Mouse (Mus musculus) left cerebral cortex, postnatal 14 days (tissue): ENCODE measurements around the gene Gprc5d. TPM values are rescaled to one million over a fixed set of nuclear protein-coding genes. Genes with fewer than 3 reads are reported as not detected.

Experiments used
- DNase-seq, 2 experiments: peaks; one replicate each; pipeline ENCODE4 v3.0.0; 2021 to 2022; ENCODE audit warnings: low spot score in 2 of 2, mixed read lengths in 1 of 2
- intact Hi-C: fragments of 180-260 bp; cut with DNase I; formaldehyde crosslinking; loops from one replicate; pipeline ENCODE4 v1.15.1; 2025
- total RNA-seq, 2 experiments: library from RNA; stranded (reverse); gene quantifications; 2 replicates each; pipeline ENCODE4 v1.2.3; 2021

Gene Gprc5d
- total RNA-seq, 2 experiments from 2014 or later: not detected

- DNase-seq: no peak
- intact Hi-C loops: no loop called here
Measured at GRCm38 (mm10) chr6:135138207-135138606, 20.1 kb upstream of the Gprc5d start.

- intact Hi-C loops: no loop called here
- DNase-seq: no peak
Measured at GRCm38 (mm10) chr6:135137736-135138135, 19.7 kb upstream of the Gprc5d start.

- intact Hi-C loops: no loop called here
- no peak for DNase-seq
Measured at GRCm38 (mm10) chr6:135136439-135137161, 18.5 kb upstream of the Gprc5d start.

GRCm38 (mm10) chr6:135135735-135136134, 17.7 kb upstream of the Gprc5d start:
- DNase-seq: no peak
- intact Hi-C loops: no loop called here

DNA sequence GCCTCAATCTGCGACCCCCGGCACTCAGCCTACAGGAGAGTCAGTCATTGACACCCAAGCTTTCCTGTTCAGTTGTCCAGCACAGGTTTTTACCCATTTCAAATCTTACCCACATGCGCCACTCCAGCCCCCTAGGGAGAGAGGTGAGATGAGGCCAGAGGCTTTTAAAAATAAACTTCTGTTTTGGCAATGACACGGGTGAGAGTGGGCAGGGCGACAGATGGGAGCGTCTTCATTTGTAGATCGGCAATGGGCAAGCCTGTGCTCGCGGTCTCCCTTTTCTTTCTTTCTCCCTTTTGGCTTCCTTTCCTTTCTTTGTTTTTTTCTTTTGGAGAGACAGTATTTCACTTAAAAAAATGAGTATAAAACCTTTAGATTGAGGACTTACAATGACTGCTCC, 15.4 kb upstream of the Gprc5d start:
- peak in 1 of 2 experiments; percentile 43 for DNase-seq
- intact Hi-C loops: no loop called here

DNA sequence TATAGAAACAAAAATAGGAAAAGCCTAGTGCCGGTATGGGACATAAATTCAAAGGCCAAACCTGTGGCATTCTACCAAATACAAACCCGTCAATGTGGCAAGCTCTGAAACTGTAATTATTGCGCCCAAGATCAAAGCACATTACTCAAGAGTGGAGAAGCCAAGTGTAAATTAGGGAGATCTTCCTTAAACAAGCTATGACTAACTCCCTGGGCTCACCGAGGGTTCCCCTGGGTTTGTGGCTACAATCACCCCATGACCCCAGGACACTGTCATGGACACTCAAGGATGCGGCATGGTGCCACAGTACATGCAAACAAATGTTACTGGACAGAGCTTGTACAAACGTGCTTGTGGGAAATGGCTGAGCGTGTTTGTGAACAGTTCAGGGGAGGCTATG, 15.0 kb upstream of the Gprc5d start:
- no peak for DNase-seq
- intact Hi-C loops: no loop called here

- DNase-seq: no peak
- intact Hi-C loops: no loop called here
Measured at GRCm38 (mm10) chr6:135124755-135125380, 6.8 kb upstream of the Gprc5d start.

DNA sequence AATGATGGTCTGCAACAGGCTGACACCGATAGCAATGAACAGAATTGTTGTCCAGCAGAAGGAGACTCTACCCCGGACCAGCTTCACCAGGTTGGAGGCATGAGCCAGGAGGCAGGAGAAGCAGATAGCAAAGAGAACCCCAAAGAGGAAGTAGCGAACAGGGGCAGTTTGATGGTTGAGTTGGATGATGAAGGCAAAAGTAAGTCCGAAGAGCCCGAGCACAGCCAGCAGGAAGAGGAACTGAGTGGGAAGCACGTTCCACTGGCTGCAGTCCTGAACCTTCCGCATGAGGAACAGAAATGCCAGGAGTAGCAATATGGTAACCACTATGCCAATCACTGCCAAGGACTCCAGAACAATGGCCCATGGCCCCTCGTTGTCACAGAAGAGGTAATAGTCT, 1.6 kb downstream of the Gprc5d start:
- intact Hi-C loops: no loop called here
- DNase-seq: no peak

DNA sequence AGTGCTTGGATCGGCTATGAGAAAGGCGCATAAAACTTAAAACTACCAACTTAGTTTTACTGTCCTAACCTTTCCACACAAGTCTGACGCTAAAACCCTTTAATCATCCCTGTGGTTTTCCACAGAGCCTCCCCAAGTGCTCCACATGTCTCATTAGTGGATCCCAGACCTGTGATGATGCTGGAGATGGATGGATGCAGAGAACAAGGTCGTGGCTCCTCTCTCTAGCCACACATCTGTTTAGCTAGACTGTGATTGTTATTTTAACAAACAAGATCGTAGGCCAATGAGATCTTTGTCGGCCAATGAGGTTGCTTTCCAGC, 5.0 kb downstream of the Gprc5d start:
- intact Hi-C loops: no loop called here
- no peak for DNase-seq

- intact Hi-C loops: no loop called here
- DNase-seq: no peak
Measured at GRCm38 (mm10) chr6:135112411-135113113, 5.5 kb downstream of the Gprc5d start.

- intact Hi-C loops: no loop called here
- no peak for DNase-seq
Measured at GRCm38 (mm10) chr6:135107014-135107413, 11.1 kb downstream of the Gprc5d start.

DNA sequence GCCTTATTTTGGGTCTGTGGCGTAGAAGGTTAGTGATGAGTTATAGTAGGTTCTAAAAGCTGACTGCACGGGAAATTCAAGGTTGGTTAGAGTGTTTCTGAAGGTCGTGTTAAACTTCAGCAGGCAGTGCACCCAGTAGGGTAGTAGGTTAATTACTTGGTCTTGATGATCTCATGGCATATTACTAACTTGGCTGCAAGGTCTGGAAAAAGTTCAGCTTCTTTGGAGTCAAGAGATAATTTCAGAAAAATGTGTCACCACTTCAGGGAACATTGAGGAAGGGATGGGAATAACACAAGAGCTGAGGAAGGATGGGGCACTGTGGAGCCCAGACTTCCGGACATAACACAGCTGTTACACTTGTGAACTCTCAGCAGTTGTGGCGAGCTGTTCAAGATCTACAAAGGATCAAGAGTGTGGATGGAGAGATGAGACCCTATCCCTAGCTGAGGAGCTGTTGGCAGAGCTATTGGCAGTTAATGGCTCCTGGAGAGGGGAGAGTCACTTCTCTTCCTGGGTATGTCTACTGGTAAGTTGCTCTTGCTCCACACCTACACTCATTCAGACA, 15.3 kb downstream of the Gprc5d start:
- no peak for DNase-seq
- intact Hi-C loops: no loop called here

- DNase-seq: no peak
- intact Hi-C loops: no loop called here
Measured at GRCm38 (mm10) chr6:135100787-135101472, 17.2 kb downstream of the Gprc5d start.

DNA sequence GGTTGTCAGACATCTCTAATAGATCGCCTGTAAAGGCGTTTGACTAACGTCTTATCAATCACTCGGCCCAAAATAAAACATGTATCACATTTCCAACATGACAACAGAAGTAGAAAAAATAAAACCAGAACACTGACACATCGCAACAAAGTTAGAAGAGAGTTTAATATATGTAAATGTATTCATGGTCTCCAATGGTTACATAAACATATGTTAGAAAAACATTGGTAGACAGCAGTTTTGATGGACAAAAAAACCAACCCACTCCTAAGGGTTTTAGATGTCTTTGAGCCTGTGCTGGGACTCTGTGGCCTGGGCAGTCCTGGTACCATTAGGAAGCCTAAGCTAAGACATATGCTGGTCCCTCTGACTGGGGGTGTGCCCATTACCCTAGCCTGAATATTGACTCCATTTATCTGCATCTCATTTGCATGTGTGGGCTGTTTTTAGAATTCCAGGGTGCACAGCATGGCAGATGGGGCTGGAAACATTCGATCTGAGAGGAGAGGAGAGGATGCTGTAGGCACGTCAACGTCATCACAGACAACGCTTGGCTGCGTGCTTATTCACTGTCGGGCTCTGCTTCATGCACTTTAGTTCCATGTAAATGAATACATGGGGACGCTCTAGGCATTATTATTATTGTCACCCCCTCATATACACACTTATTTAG, 25.1 kb downstream of the Gprc5d start:
- intact Hi-C loops: no loop called here
- peak; percentile 56 to 66 for DNase-seq

GRCm38 (mm10) chr6:135090661-135091060, 27.4 kb downstream of the Gprc5d start:
- DNase-seq: no peak
- intact Hi-C loops: no loop called here

DNA sequence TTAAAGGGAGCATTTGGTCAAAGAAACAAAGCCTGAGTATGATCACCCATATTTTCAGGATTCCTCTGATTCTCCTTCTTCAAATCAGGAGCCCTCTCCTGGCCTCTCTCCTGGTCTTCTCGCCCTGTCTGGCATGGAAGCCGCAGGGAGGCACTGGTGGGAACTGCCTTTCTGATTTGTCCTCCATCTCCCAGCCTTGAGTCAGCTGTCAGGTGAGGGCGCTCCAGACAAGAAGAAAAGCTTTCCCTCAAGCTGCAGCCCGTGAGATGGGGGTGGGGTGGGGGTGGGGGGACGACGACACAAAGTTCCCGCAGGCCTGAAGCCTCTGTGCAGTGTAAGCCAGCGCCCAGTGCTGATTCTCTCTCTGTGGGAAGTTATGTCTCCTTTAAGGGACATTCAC, 28.3 kb downstream of the Gprc5d start:
- intact Hi-C loops: loop anchor here (5.0 to 10.0 kb wide), 2 partner anchors 155 to 283 kb away; no protein-coding TSS in a partner anchor
- peak; percentile 59 to 63 for DNase-seq

- DNase-seq: peak; percentile 86 to 90
- intact Hi-C loops: loop anchor here (1.0 to 10.0 kb wide), 3 partner anchors 56 to 284 kb away; no protein-coding TSS in a partner anchor
Measured at GRCm38 (mm10) chr6:135087721-135088451, 30.2 kb downstream of the Gprc5d start.

DNA sequence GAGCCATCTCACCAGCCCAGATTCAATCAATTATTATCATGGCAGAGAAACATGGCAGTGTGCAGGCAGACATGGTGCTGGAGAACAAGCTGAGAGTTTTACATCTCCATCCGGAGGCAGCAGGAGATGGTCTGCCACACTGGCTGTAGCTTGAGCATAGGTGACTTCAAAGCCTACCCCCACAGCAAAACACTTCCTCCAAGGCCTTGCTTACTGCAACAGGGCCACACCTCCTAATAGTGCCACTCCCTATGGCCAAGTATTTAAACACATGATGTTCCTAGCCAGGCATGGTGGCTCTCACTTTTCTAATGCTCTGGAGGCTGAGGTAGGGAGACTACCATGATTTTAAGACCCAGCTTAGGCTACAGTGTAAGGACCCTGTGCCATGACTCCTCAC, 32.4 kb downstream of the Gprc5d start:
- intact Hi-C loops: loop anchor here (5.0 to 10.0 kb wide), 2 partner anchors 159 to 287 kb away; no protein-coding TSS in a partner anchor
- no peak for DNase-seq
